Mouse (Mus musculus): ENCODE measurements around the gene Lamc3.

- TF ChIP-seq CTCF (IDR thresholded peaks at IDR 0.05; ENCODE audit: low read depth, low read length) (no peak), POLR2A (IDR thresholded peaks at IDR 0.05; ENCODE audit: extremely low read depth, insufficient read depth, low read length) (no peak)
These were observed 6.2 kb upstream of the Lamc3 start for GRCm38 (mm10) chr2:31880868-31881267.
